Mouse (Mus musculus) layer of hippocampus, postnatal 25 days (tissue): ENCODE results near the gene Phyhd1. TPM values are rescaled to one million over a fixed set of nuclear protein-coding genes. Genes with fewer than 3 reads are reported as not detected.

Source experiments
- DNase-seq, 2 experiments: peaks; one replicate each; pipeline ENCODE4 v3.0.0; 2022; ENCODE audit warnings: mixed read lengths in 2 of 2, low spot score in 1 of 2; ENCODE audit errors: extremely low spot score in 1 of 2
- total RNA-seq, 2 experiments: library from RNA; stranded (reverse); gene quantifications; 2 replicates each; pipeline ENCODE4 v1.2.3; 2021

Phyhd1 gene
- total RNA-seq, 2 experiments from 2014 or later = 18.6 to 24.8 TPM

GRCm38 (mm10) chr2:30281651-30282050 is 15.6 kb downstream of the Phyhd1 start:
- DNase-seq = no peak

GRCm38 (mm10) chr2:30283193-30283592 is 17.2 kb downstream of the Phyhd1 start:
- no peak for DNase-seq

- no peak for DNase-seq
Observed at GRCm38 (mm10) chr2:30285004-30285403, 19.0 kb downstream of the Phyhd1 start.

- no peak for DNase-seq
Observed at GRCm38 (mm10) chr2:30285416-30286181, 19.6 kb downstream of the Phyhd1 start.

- DNase-seq = peak; percentile 96
Observed at GRCm38 (mm10) chr2:30286192-30287026, 20.4 kb downstream of the Phyhd1 start, which contains the start of the genes Dolk and Nup188. Dolk (minus strand) TSS chr2:30286334. Nup188 (plus strand) TSS chr2:30286397.

GRCm38 (mm10) chr2:30287027-30287373 is 21.0 kb downstream of the Phyhd1 start:
- DNase-seq = no peak

- DNase-seq = no peak
Observed at GRCm38 (mm10) chr2:30299525-30299924, 33.5 kb downstream of the Phyhd1 start.

GRCm38 (mm10) chr2:30299966-30300365 is 34.0 kb downstream of the Phyhd1 start:
- DNase-seq = no peak

- DNase-seq = no peak
Observed at GRCm38 (mm10) chr2:30306087-30306486, 40.1 kb downstream of the Phyhd1 start.

GRCm38 (mm10) chr2:30309351-30309750 is 43.3 kb downstream of the Phyhd1 start:
- no peak for DNase-seq

- no peak for DNase-seq
Observed at GRCm38 (mm10) chr2:30311481-30311880, 45.5 kb downstream of the Phyhd1 start.

GRCm38 (mm10) chr2:30316136-30316535 is 50.1 kb downstream of the Phyhd1 start:
- DNase-seq = no peak

- no peak for DNase-seq
Observed at GRCm38 (mm10) chr2:30316955-30317354, 51.0 kb downstream of the Phyhd1 start.

GRCm38 (mm10) chr2:30319260-30319659 is 53.3 kb downstream of the Phyhd1 start:
- no peak for DNase-seq

GRCm38 (mm10) chr2:30323111-30323510 is 57.1 kb downstream of the Phyhd1 start:
- DNase-seq = no peak

- DNase-seq = no peak
Observed at GRCm38 (mm10) chr2:30325296-30325695, 59.3 kb downstream of the Phyhd1 start.

GRCm38 (mm10) chr2:30327276-30327675 is 61.3 kb downstream of the Phyhd1 start:
- DNase-seq = no peak

GRCm38 (mm10) chr2:30328791-30329190 is 62.8 kb downstream of the Phyhd1 start:
- DNase-seq = no peak
